Mouse (Mus musculus) adipocyte (in vitro differentiated cells): ENCODE results near the gene Ino80.

Source experiments
- DNase-seq: peaks from one replicate; pipeline ENCODE4 v3.0.0-alpha.2; 2016; ENCODE audit warnings: low spot score

Gene Ino80

GRCm38 (mm10) chr2:119454558-119454957 lies 22.9 kb downstream of the Ino80 start:
- no peak for DNase-seq

GRCm38 (mm10) chr2:119436988-119437387 lies 40.5 kb downstream of the Ino80 start:
- peak; percentile 62 for DNase-seq

GRCm38 (mm10) chr2:119436467-119436866 lies 41.0 kb downstream of the Ino80 start:
- no peak for DNase-seq

- peak; percentile 81 for DNase-seq
Measured at GRCm38 (mm10) chr2:119413819-119414218, 63.7 kb downstream of the Ino80 start.

- no peak for DNase-seq
Measured at GRCm38 (mm10) chr2:119411674-119412073, 65.8 kb downstream of the Ino80 start.

- DNase-seq: no peak
Measured at GRCm38 (mm10) chr2:119411016-119411415, 66.5 kb downstream of the Ino80 start.

- no peak for DNase-seq
Measured at GRCm38 (mm10) chr2:119408733-119409132, 68.8 kb downstream of the Ino80 start.

GRCm38 (mm10) chr2:119408278-119408677 lies 69.2 kb downstream of the Ino80 start:
- peak; percentile 42 for DNase-seq

- no peak for DNase-seq
Measured at GRCm38 (mm10) chr2:119399313-119399712, 78.2 kb downstream of the Ino80 start.

GRCm38 (mm10) chr2:119398665-119399064 lies 78.8 kb downstream of the Ino80 start:
- DNase-seq: peak; percentile 17

GRCm38 (mm10) chr2:119398252-119398651 lies 79.2 kb downstream of the Ino80 start:
- DNase-seq: no peak

GRCm38 (mm10) chr2:119389992-119390391 lies 87.5 kb downstream of the Ino80 start:
- no peak for DNase-seq

- DNase-seq: no peak
Measured at GRCm38 (mm10) chr2:119388266-119388665, 89.2 kb downstream of the Ino80 start.

- no peak for DNase-seq
Measured at GRCm38 (mm10) chr2:119379455-119379854, 98.0 kb downstream of the Ino80 start.

GRCm38 (mm10) chr2:119377826-119378225 lies 99.7 kb downstream of the Ino80 start:
- DNase-seq: no peak

- DNase-seq: no peak
Measured at GRCm38 (mm10) chr2:119377286-119377685, 100.2 kb downstream of the Ino80 start.

GRCm38 (mm10) chr2:119370116-119370515 lies 107.4 kb downstream of the Ino80 start:
- peak; percentile 71 for DNase-seq

GRCm38 (mm10) chr2:119367346-119367745 lies 110.1 kb downstream of the Ino80 start:
- no peak for DNase-seq

GRCm38 (mm10) chr2:119364969-119365368 lies 112.5 kb downstream of the Ino80 start:
- no peak for DNase-seq

- no peak for DNase-seq
Measured at GRCm38 (mm10) chr2:119359721-119360291, 117.7 kb downstream of the Ino80 start.

GRCm38 (mm10) chr2:119358249-119358648 lies 119.2 kb downstream of the Ino80 start:
- DNase-seq: peak; percentile 34

- DNase-seq: no peak
Measured at GRCm38 (mm10) chr2:119356805-119357204, 120.7 kb downstream of the Ino80 start.

- DNase-seq: no peak
Measured at GRCm38 (mm10) chr2:119356310-119356709, 121.2 kb downstream of the Ino80 start.

GRCm38 (mm10) chr2:119355651-119356050 lies 121.8 kb downstream of the Ino80 start:
- DNase-seq: peak; percentile 89
